21 mouse cellular contexts compared by ENCODE assay signal in the genomic region with DNA sequence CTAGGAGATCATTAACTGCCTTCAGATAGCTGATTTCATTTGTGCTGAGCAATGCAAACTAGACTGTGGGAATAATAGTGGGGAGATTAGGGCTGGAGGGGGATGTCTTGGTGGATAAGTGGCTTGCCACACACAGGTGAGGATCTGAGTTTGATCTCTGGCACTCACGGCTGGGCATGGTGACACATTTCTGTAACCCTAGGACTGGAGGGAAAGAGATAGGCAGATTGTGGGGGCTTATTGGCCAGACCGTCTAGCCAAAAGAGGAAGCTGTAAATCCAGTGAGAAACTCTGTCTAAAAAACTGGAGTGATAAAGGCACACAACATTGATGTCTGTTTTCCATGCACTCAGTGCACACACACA.
DNase-seq lines count a peak whose midpoint lies in the region; ATAC-seq and TF ChIP-seq lines count a peak whose summit lies in the region.
"Had no signal": no experiment of that assay in that cellular context is flagged by ENCODE, and none has a peak within 500 bp of the region (broad histone marks: within the 10 kb centered on the region; RNA-seq: fewer than 3 reads in every experiment).

No protein-coding gene starts in this region.

- no peaks in the 10 kb centered on the region for H3K9me3 ChIP-seq in intestine, postnatal 0 days (ENCODE audit: control insufficient read depth)
- H3K9me3 ChIP-seq in intestine, embryonic 15.5 days: no peaks in the 10 kb centered on the region
- H3K9me3 ChIP-seq: embryonic facial prominence, embryonic 10.5 days; embryonic facial prominence, embryonic 12.5 days; forebrain, embryonic 12.5 days had no signal

- no peak overlapping the region for H3K4me2 ChIP-seq in intestine, postnatal 0 days (replicated peaks; ENCODE audit: low read depth)
- H3K4me2 ChIP-seq in intestine, embryonic 15.5 days (replicated peaks): no peak overlapping the region
- H3K4me2 ChIP-seq: embryonic facial prominence, embryonic 12.5 days; forebrain, embryonic 12.5 days had no signal

- 0 out of 2 replicates have a peak, but pooled peaks have one; percentile 10 for ATAC-seq in cerebellum, adult (ENCODE audit: insufficient number of reproducible peaks, low FRiP score, low TSS enrichment)
- ATAC-seq in intestine, postnatal 0 days: 0 out of 2 replicates have a peak, but pooled peaks have one; percentile 16
- no peak for ATAC-seq in intestine, embryonic 15.5 days
- ATAC-seq: activated CD4-positive, CD25-positive, alpha-beta regulatory T cell, adult 4 months; CD4-positive, CD25-positive, alpha-beta regulatory T cell, adult 4 months; forebrain, embryonic 14.5 days; forebrain, postnatal 0 days; Patski had no signal

- no peak overlapping the region for H3K4me3 ChIP-seq in intestine, postnatal 0 days (ENCODE audit: low read depth, low read length)
- no peak overlapping the region for H3K4me3 ChIP-seq in intestine, embryonic 15.5 days (replicated peaks)
- H3K4me3 ChIP-seq: embryonic facial prominence, embryonic 10.5 days; embryonic facial prominence, embryonic 12.5 days; forebrain, embryonic 12.5 days had no signal

- H3K9ac ChIP-seq in intestine, postnatal 0 days (ENCODE audit: low read depth, low read length): no peak overlapping the region
- no peak overlapping the region for H3K9ac ChIP-seq in intestine, embryonic 15.5 days
- H3K9ac ChIP-seq: embryonic facial prominence, embryonic 12.5 days; forebrain, embryonic 12.5 days; forebrain, postnatal 0 days had no signal

- no peaks in the 10 kb centered on the region for H3K4me1 ChIP-seq in intestine, postnatal 0 days (replicated peaks; ENCODE audit: control insufficient read depth, insufficient read depth, low read length)
- no peaks in the 10 kb centered on the region for H3K4me1 ChIP-seq in intestine, embryonic 15.5 days (replicated peaks)
- H3K4me1 ChIP-seq: embryonic facial prominence, embryonic 10.5 days; embryonic facial prominence, embryonic 12.5 days; forebrain, embryonic 12.5 days had no signal

- H3K27me3 ChIP-seq in intestine, postnatal 0 days (replicated peaks; ENCODE audit: control insufficient read depth, insufficient read depth, low read length): no peaks in the 10 kb centered on the region
- no peaks in the 10 kb centered on the region for H3K27me3 ChIP-seq in intestine, embryonic 15.5 days (replicated peaks)
- H3K27me3 ChIP-seq: CH12.LX; embryonic facial prominence, embryonic 12.5 days; forebrain, embryonic 12.5 days; Patski had no signal

- H3K36me3 ChIP-seq in intestine, postnatal 0 days (ENCODE audit: control insufficient read depth, insufficient read depth): no peaks in the 10 kb centered on the region
- H3K36me3 ChIP-seq in intestine, embryonic 15.5 days: no peaks in the 10 kb centered on the region
- H3K36me3 ChIP-seq: embryonic facial prominence, embryonic 10.5 days; embryonic facial prominence, embryonic 12.5 days; forebrain, embryonic 12.5 days; G1E had no signal

- H3K27ac ChIP-seq in intestine, postnatal 0 days (ENCODE audit: low read depth, low read length): no peak overlapping the region
- H3K27ac ChIP-seq in intestine, embryonic 15.5 days: no peak overlapping the region
- H3K27ac ChIP-seq: embryonic facial prominence, embryonic 10.5 days; embryonic facial prominence, embryonic 12.5 days; forebrain, embryonic 12.5 days had no signal

- no peak for DNase-seq in cerebellum, postnatal 36 days
- DNase-seq in cerebellum, postnatal 10 days: peak; percentile 62 to 69
- DNase-seq in cerebellum, adult 11 months: no peak
- no peak for DNase-seq in layer of hippocampus, postnatal 10 days (ENCODE audit: low spot score in 2 of 2)
- DNase-seq: adrenal gland, adult 8-10 months; adrenal gland, postnatal 14 days; adrenal gland, postnatal 36 days; B cell, adult 2 months; forebrain, postnatal 0 days had no signal

- 32% methylated on average over 2 of the region's 2 CpGs for WGBS in intestine, postnatal 0 days
- WGBS in intestine, embryonic 15.5 days: 37% methylated on average over 2 of the region's 2 CpGs

- TF ChIP-seq CTCF in intestine, postnatal 0 days (IDR thresholded peaks at IDR 0.05; ENCODE audit: low read depth): no peak

Comparison
In these comparisons a context has a peak if more than half of its experiments do, and no peak if none do; other contexts are left out.
1. DNase-seq: peak in cerebellum, postnatal 10 days (2 of 2); none in cerebellum, postnatal 36 days (0 of 2), cerebellum, adult 11 months (single experiment) and layer of hippocampus, postnatal 10 days (0 of 2).